Mouse (Mus musculus): ENCODE results near the gene Cyp4v3. TPM values are rescaled to one million over a fixed set of nuclear protein-coding genes. Genes with fewer than 3 reads are reported as not detected.

The Cyp4v3 gene
- polyA plus RNA-seq, 1 experiment = 2.1 TPM

DNA sequence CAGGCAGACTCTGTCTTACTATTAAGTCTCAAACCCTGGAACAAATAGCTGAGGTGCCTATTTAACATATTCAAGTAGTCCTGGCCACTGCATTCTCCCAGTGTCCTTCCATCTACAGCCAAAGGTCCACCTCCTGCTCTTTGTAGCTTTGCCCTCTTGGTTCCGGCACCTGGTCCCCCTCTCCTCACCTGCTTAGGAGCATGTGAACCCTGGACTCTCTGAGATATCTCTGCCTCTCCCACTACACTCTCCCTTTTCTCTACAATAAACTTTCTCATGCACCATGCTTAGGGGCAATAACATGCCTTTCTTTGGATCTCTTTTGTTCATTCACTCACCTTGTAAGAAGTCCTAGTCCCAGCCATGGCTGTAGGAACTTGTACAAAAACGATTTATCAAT lies 11.7 kb downstream of the Cyp4v3 start:
- TF ChIP-seq CTCF (IDR thresholded peaks at IDR 0.05; ENCODE audit: extremely low read depth, insufficient read depth, insufficient read length, insufficient replicate concordance) (no peak), POLR2A (IDR thresholded peaks at IDR 0.05; ENCODE audit: low read depth, low read length) (no peak)
- Histone ChIP-seq H3K4me1 (ENCODE audit: control insufficient read depth, insufficient read depth, insufficient read length) (no peaks in the 10 kb centered on the region), H3K27ac (ENCODE audit: insufficient read depth, low read length) (no peak overlapping the region), H3K27me3 (ENCODE audit: control insufficient read depth, insufficient read depth, low read length) (no peaks in the 10 kb centered on the region), H3K4me3 (ENCODE audit: extremely low read depth, insufficient read depth, insufficient read length) (no peak overlapping the region), H3K36me3 (ENCODE audit: control insufficient read depth, insufficient read depth, low read length) (no peaks in the 10 kb centered on the region; the same call in 1 of the 2 replicates)
- no peak for DNase-seq (ENCODE audit: low read depth in 1 of 2, low spot score in 2 of 2)
- WGBS = 85% methylated on average over 2 of the region's 2 CpGs

DNA sequence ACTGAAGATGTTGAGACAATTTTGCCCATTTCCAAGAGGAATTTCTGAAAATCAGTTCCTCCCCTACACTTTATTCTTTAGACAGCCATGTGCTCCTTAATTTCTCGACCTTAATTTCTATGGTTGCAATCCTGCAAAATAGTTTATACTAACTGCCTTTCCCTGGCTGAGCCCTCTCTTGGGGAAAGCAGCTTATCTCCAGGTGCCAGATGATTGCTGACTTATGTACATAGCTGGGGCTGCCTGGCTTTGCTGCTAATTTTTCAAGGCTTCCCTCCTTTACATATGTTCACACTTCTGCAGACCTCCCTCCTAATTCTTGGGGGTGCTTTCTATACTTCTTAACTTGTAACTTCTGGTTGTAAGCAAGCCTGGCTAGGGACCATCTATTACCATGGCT lies 12.1 kb downstream of the Cyp4v3 start:
- TF ChIP-seq POLR2A (IDR thresholded peaks at IDR 0.05; ENCODE audit: low read depth, low read length) = no peak
- TF ChIP-seq CTCF (IDR thresholded peaks at IDR 0.05; ENCODE audit: extremely low read depth, insufficient read depth, insufficient read length, insufficient replicate concordance) = no peak
- 77% methylated on average over 1 of the region's 1 CpGs for WGBS
- Histone ChIP-seq H3K36me3 (ENCODE audit: control insufficient read depth, insufficient read depth, low read length) (no peaks in the 10 kb centered on the region; the same call in 1 of the 2 replicates), H3K27me3 (ENCODE audit: control insufficient read depth, insufficient read depth, low read length) (no peaks in the 10 kb centered on the region), H3K4me1 (ENCODE audit: control insufficient read depth, insufficient read depth, insufficient read length) (no peaks in the 10 kb centered on the region), H3K4me3 (ENCODE audit: extremely low read depth, insufficient read depth, insufficient read length) (no peak overlapping the region), H3K27ac (ENCODE audit: insufficient read depth, low read length) (no peak overlapping the region)
- DNase-seq (ENCODE audit: low read depth in 1 of 2, low spot score in 2 of 2) = no peak

DNA sequence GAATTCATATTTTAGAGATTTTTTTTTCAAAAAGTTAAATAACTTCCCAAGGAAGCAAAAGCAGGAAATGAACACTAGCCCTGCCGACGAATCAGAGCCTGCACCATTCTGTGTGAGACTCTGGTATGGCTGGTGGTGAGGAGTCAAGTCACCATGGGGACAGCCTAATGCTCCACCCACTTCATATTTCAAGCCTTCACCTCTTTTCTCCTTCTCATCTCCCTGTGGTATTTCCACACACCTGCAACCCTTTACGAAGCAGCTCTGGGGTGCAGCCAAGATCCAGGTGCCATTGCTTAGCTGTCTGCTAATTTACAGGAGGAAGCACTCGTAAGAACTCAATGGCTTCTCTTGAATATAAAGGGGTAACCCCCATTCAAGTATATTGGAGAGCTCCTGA lies 22.0 kb downstream of the Cyp4v3 start:
- WGBS = 81% methylated on average over 4 of the region's 4 CpGs
- DNase-seq (ENCODE audit: low read depth in 1 of 2, low spot score in 2 of 2) = no peak
- TF ChIP-seq POLR2A (IDR thresholded peaks at IDR 0.05; ENCODE audit: low read depth, low read length) = no peak
- no peak for TF ChIP-seq CTCF (IDR thresholded peaks at IDR 0.05; ENCODE audit: extremely low read depth, insufficient read depth, insufficient read length, insufficient replicate concordance)
- no peaks in the 10 kb centered on the region for H3K27me3 ChIP-seq (ENCODE audit: control insufficient read depth, insufficient read depth, low read length)
- H3K4me3 ChIP-seq (ENCODE audit: extremely low read depth, insufficient read depth, insufficient read length) = no peak overlapping the region
- no peak overlapping the region for H3K27ac ChIP-seq (ENCODE audit: insufficient read depth, low read length)
- H3K4me1 ChIP-seq (ENCODE audit: control insufficient read depth, insufficient read depth, insufficient read length) = no peaks in the 10 kb centered on the region
- peaks cover 9% of the 10 kb centered on the region for H3K36me3 ChIP-seq (ENCODE audit: control insufficient read depth, insufficient read depth, low read length)

DNA sequence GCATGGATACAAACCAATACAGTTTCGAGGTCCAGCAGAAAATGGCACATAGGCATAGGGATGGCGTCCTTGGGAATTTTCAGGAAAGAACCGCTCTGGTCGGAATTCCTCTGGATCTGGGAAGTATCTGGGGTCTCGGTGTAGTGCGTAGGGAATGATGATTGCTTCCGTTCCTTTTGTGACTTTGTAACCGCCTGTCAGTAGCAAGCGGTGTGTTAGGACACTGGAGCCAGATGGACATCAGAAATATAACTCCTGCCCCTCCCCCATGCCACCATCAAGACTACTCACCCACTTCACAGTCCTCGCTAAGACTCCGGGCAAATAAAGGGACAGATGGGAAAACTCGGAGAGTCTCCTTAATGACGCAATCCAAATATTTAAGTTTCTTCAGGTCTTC lies 24.6 kb downstream of the Cyp4v3 start, which contains the start of gene Gm45753:
Gm45753 (minus strand) TSS at position 101 of the 400 bp plus-strand sequence.
- DNase-seq (ENCODE audit: low read depth in 1 of 2, low spot score in 2 of 2) = no peak
- Histone ChIP-seq H3K4me3 (ENCODE audit: extremely low read depth, insufficient read depth, insufficient read length) (no peak within 1 kb of the TSS), H3K27ac (ENCODE audit: insufficient read depth, low read length) (no peak within 1 kb of the TSS), H3K36me3 (ENCODE audit: control insufficient read depth, insufficient read depth, low read length) (peaks cover 10% of the 10 kb centered on the region), H3K27me3 (ENCODE audit: control insufficient read depth, insufficient read depth, low read length) (no peaks in the 10 kb centered on the region), H3K4me1 (ENCODE audit: control insufficient read depth, insufficient read depth, insufficient read length) (no peaks in the 10 kb centered on the region)
- TF ChIP-seq CTCF (IDR thresholded peaks at IDR 0.05; ENCODE audit: extremely low read depth, insufficient read depth, insufficient read length, insufficient replicate concordance) = no peak
- no peak for TF ChIP-seq POLR2A (IDR thresholded peaks at IDR 0.05; ENCODE audit: low read depth, low read length)
- 94% methylated on average over 13 of the region's 13 CpGs for WGBS

DNA sequence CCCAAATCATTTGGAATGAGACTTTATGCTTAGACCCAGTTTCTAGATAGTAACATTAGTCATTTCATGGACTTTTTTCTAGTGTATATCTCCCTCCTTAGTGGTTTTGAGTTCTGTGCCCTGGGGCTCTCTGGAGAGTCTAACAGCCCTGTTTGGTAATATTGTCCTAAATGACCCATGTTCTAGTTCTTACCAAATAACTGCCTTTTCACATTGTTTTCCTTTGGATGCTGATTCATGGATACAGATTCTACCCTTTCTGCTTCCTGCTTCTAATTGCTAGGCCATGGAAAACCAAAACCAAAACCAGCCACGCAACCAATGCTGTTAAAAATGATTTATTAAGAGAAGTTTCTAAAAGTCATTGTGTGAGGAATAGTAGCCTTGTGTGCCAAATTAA lies 27.5 kb downstream of the Cyp4v3 start:
- WGBS = 93% methylated on average over 1 of the region's 1 CpGs
- no peaks in the 10 kb centered on the region for H3K27me3 ChIP-seq (ENCODE audit: control insufficient read depth, insufficient read depth, low read length)
- H3K4me1 ChIP-seq (ENCODE audit: control insufficient read depth, insufficient read depth, insufficient read length) = no peaks in the 10 kb centered on the region
- TF ChIP-seq POLR2A (IDR thresholded peaks at IDR 0.05; ENCODE audit: low read depth, low read length) (no peak), CTCF (IDR thresholded peaks at IDR 0.05; ENCODE audit: extremely low read depth, insufficient read depth, insufficient read length, insufficient replicate concordance) (no peak)
- no peak overlapping the region for H3K4me3 ChIP-seq (ENCODE audit: extremely low read depth, insufficient read depth, insufficient read length)
- H3K27ac ChIP-seq (ENCODE audit: insufficient read depth, low read length) = no peak overlapping the region
- DNase-seq (ENCODE audit: low read depth in 1 of 2, low spot score in 2 of 2) = no peak
- H3K36me3 ChIP-seq (ENCODE audit: control insufficient read depth, insufficient read depth, low read length) = peaks cover 10% of the 10 kb centered on the region

DNA sequence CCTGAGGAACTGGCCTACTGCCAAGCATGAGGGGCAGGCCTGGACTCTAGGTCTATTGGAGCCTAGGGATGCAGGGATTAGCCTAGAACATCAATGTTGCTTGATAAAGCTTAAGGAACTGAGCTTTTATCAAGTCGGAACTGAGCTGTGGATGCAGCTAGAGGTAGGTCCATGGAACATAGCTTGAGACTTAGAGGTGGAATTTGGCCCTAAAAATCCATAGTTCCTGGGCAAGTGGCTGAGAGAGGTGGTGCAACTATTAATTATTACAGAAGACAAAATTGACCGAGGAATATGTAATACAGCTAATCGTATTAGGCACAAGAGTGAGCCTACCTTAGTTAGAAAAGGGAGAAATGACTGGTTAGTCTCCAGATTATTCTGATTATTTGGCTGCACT lies 28.7 kb downstream of the Cyp4v3 start:
- DNase-seq (ENCODE audit: low read depth in 1 of 2, low spot score in 2 of 2) = no peak
- WGBS = 91% methylated on average over 3 of the region's 3 CpGs
- Histone ChIP-seq H3K4me3 (ENCODE audit: extremely low read depth, insufficient read depth, insufficient read length) (no peak overlapping the region), H3K27ac (ENCODE audit: insufficient read depth, low read length) (no peak overlapping the region), H3K36me3 (ENCODE audit: control insufficient read depth, insufficient read depth, low read length) (peaks cover 10% of the 10 kb centered on the region), H3K4me1 (ENCODE audit: control insufficient read depth, insufficient read depth, insufficient read length) (no peaks in the 10 kb centered on the region), H3K27me3 (ENCODE audit: control insufficient read depth, insufficient read depth, low read length) (no peaks in the 10 kb centered on the region)
- TF ChIP-seq POLR2A (IDR thresholded peaks at IDR 0.05; ENCODE audit: low read depth, low read length) = no peak
- TF ChIP-seq CTCF (IDR thresholded peaks at IDR 0.05; ENCODE audit: extremely low read depth, insufficient read depth, insufficient read length, insufficient replicate concordance) = no peak

DNA sequence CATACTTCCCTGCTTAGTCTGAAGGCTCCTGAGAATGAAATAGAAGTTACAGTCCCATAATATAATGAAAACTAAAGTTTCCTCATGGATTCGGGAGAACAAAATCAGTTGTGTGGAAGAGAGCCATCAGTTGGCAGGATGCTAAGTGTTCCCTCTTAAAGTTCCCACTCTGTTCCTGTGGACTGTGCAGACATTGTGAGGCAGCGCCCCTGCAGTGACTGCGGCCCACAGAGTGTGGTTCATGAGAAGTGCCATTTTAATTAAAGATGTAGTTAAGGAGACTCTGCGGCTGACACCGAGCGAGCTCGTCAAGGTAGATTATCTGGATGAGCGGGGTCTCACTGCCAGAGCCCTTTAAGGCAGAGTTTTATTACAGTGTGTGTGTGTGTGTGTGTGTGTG lies 30.6 kb downstream of the Cyp4v3 start:
- DNase-seq (ENCODE audit: low read depth in 1 of 2, low spot score in 2 of 2) = no peak
- no peak for TF ChIP-seq POLR2A (IDR thresholded peaks at IDR 0.05; ENCODE audit: low read depth, low read length)
- no peak for TF ChIP-seq CTCF (IDR thresholded peaks at IDR 0.05; ENCODE audit: extremely low read depth, insufficient read depth, insufficient read length, insufficient replicate concordance)
- Histone ChIP-seq H3K36me3 (ENCODE audit: control insufficient read depth, insufficient read depth, low read length) (peaks cover 4% of the 10 kb centered on the region; the same call in 1 of the 2 replicates), H3K4me1 (ENCODE audit: control insufficient read depth, insufficient read depth, insufficient read length) (no peaks in the 10 kb centered on the region), H3K27me3 (ENCODE audit: control insufficient read depth, insufficient read depth, low read length) (no peaks in the 10 kb centered on the region), H3K27ac (ENCODE audit: insufficient read depth, low read length) (no peak overlapping the region), H3K4me3 (ENCODE audit: extremely low read depth, insufficient read depth, insufficient read length) (no peak overlapping the region)
- 94% methylated on average over 8 of the region's 8 CpGs for WGBS

Measured in spleen, adult 2 months (tissue).